Mouse (Mus musculus): Measurements from ENCODE around the gene Tmem132c. TPM values are rescaled to one million over a fixed set of nuclear protein-coding genes. Genes with fewer than 3 reads are reported as not detected.

The Tmem132c gene
- polyA plus RNA-seq, 1 experiment from 2014 or later = 1.7 TPM

DNA sequence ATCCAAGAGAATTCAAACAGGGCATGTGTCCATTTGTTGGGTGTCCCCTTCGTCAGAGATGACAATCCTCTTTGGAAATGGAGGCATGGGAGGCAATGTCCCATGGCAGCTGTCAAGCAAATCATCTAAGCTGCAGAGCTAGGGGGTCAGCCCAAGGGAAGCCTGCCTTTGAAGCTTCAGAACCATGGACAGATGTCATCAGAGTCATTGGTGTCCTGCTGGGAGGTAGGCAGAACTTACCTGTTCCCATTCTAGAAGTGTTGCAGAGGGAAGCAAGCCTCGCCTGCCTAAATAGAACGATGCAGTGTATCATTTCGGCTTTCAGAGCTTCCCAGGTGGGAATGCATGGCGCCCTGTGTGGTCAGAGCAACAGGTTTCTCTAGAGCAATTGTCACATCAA lies 230.3 kb downstream of the Tmem132c start:
- H3K4me2 ChIP-seq (replicated peaks; ENCODE audit: low read depth) = no peak overlapping the region
- no peak overlapping the region for H3K27ac ChIP-seq (replicated peaks)
- H3K27me3 ChIP-seq (ENCODE audit: control insufficient read depth, insufficient read depth, low read length) = no peaks in the 10 kb centered on the region
- DNase-seq (ENCODE audit: low spot score) (no peak), ATAC-seq (ENCODE audit: low FRiP score, low TSS enrichment) (no peak)
- no peaks in the 10 kb centered on the region for H3K4me1 ChIP-seq (replicated peaks; ENCODE audit: control insufficient read depth, insufficient read depth)
- no peak for TF ChIP-seq CTCF (IDR thresholded peaks at IDR 0.05; ENCODE audit: low read depth)
- TF ChIP-seq EP300 (optimal IDR thresholded peaks at IDR 0.05) = no peak
- WGBS = 40% methylated on average over 5 of the region's 5 CpGs
- no peaks in the 10 kb centered on the region for H3K9me3 ChIP-seq (ENCODE audit: control insufficient read depth, low read length)
- H3K36me3 ChIP-seq (ENCODE audit: control insufficient read depth, insufficient read depth, low read length) = no peaks in the 10 kb centered on the region
- no peak overlapping the region for H3K9ac ChIP-seq (ENCODE audit: low read length)
- H3K4me3 ChIP-seq (ENCODE audit: low read depth, low read length) = no peak overlapping the region

DNA sequence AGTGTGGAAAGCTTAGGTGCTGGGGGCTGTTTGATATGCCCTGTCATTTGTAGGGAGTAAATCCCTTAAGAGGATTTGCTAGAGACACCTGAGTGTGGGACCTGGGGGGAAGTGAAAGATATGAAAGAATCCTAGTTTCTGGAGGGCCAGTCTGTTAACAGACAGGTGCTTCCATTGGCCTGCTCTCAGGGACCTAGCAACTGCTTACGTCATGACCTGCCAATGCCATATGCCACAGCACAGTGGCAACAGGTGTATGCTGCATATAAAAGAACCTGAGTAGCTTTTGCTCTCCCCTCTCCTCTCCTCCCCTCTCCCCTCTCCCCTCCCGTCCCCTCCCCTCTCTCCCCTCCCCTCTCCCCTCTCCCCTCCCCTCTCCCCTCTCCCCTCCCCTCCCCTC lies 232.1 kb downstream of the Tmem132c start:
- no peak for TF ChIP-seq EP300 (optimal IDR thresholded peaks at IDR 0.05)
- no peak for TF ChIP-seq CTCF (IDR thresholded peaks at IDR 0.05; ENCODE audit: low read depth)
- DNase-seq (ENCODE audit: low spot score) (no peak), ATAC-seq (ENCODE audit: low FRiP score, low TSS enrichment) (no peak)
- H3K4me2 ChIP-seq (replicated peaks; ENCODE audit: low read depth) = no peak overlapping the region
- no peak overlapping the region for H3K9ac ChIP-seq (ENCODE audit: low read length)
- H3K36me3 ChIP-seq (ENCODE audit: control insufficient read depth, insufficient read depth, low read length) = no peaks in the 10 kb centered on the region
- no peak overlapping the region for H3K27ac ChIP-seq (replicated peaks)
- no peaks in the 10 kb centered on the region for H3K9me3 ChIP-seq (ENCODE audit: control insufficient read depth, low read length)
- no peak overlapping the region for H3K4me3 ChIP-seq (ENCODE audit: low read depth, low read length)
- WGBS = 29% methylated on average over 2 of the region's 2 CpGs
- H3K4me1 ChIP-seq (replicated peaks; ENCODE audit: control insufficient read depth, insufficient read depth) = no peaks in the 10 kb centered on the region
- no peaks in the 10 kb centered on the region for H3K27me3 ChIP-seq (ENCODE audit: control insufficient read depth, insufficient read depth, low read length)

DNA sequence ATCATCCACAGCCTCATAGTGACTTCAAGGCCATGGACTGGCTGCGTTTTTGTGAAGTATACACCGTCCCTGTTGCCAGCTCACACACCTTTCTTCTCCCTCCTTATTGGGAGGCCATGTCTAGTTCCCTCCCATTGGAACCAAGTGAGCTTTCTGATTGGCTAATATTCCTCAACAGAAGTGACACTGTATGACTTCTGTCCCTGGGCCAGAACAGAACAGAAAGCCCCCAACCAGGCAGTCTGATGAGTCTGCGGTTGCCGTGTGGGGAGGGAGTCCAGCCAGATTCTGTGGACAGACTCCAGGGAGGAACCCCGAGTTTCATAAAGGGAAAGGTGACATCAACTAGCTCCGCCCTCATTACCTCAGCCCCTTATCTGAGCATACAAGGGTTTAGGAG lies 233.2 kb downstream of the Tmem132c start:
- H3K4me1 ChIP-seq (replicated peaks; ENCODE audit: control insufficient read depth, insufficient read depth) = no peaks in the 10 kb centered on the region
- H3K9ac ChIP-seq (ENCODE audit: low read length) = no peak overlapping the region
- no peaks in the 10 kb centered on the region for H3K9me3 ChIP-seq (ENCODE audit: control insufficient read depth, low read length)
- DNase-seq (ENCODE audit: low spot score) (no peak), ATAC-seq (ENCODE audit: low FRiP score, low TSS enrichment) (no peak)
- 72% methylated on average over 6 of the region's 6 CpGs for WGBS
- H3K27ac ChIP-seq (replicated peaks) = no peak overlapping the region
- no peaks in the 10 kb centered on the region for H3K27me3 ChIP-seq (ENCODE audit: control insufficient read depth, insufficient read depth, low read length)
- no peak for TF ChIP-seq EP300 (optimal IDR thresholded peaks at IDR 0.05)
- no peak for TF ChIP-seq CTCF (IDR thresholded peaks at IDR 0.05; ENCODE audit: low read depth)
- no peaks in the 10 kb centered on the region for H3K36me3 ChIP-seq (ENCODE audit: control insufficient read depth, insufficient read depth, low read length)
- H3K4me2 ChIP-seq (replicated peaks; ENCODE audit: low read depth) = no peak overlapping the region
- no peak overlapping the region for H3K4me3 ChIP-seq (ENCODE audit: low read depth, low read length)

DNA sequence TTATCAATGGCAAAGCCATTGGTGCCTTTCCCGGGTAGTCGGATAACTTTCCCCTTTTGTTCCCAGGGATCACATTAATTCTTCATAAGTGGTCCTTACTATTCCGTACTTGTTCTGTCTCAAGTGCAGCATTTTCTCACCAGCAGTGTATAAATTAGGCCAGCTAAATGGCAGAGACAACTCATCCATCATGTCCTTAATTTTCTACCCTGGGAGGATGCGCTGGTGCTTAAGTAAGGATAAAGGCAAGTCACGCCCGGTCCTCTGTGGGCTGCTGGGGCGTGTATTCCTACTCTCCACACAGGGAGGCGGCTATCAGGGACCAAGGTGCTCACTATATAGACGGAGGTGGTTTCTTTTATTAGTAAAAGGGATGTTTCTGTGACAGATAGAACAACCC lies 236.2 kb downstream of the Tmem132c start:
- H3K4me1 ChIP-seq (replicated peaks; ENCODE audit: control insufficient read depth, insufficient read depth) = no peaks in the 10 kb centered on the region
- TF ChIP-seq CTCF (IDR thresholded peaks at IDR 0.05; ENCODE audit: low read depth) (no peak), EP300 (optimal IDR thresholded peaks at IDR 0.05) (no peak)
- no peak overlapping the region for H3K9ac ChIP-seq (ENCODE audit: low read length)
- no peak overlapping the region for H3K4me3 ChIP-seq (ENCODE audit: low read depth, low read length)
- 30% methylated on average over 9 of the region's 9 CpGs for WGBS
- H3K4me2 ChIP-seq (replicated peaks; ENCODE audit: low read depth) = no peak overlapping the region
- no peaks in the 10 kb centered on the region for H3K9me3 ChIP-seq (ENCODE audit: control insufficient read depth, low read length)
- ATAC-seq (ENCODE audit: low FRiP score, low TSS enrichment) = no peak
- H3K27ac ChIP-seq (replicated peaks) = no peak overlapping the region
- DNase-seq (ENCODE audit: low spot score) = no peak
- no peaks in the 10 kb centered on the region for H3K27me3 ChIP-seq (ENCODE audit: control insufficient read depth, insufficient read depth, low read length)
- no peaks in the 10 kb centered on the region for H3K36me3 ChIP-seq (ENCODE audit: control insufficient read depth, insufficient read depth, low read length)

DNA sequence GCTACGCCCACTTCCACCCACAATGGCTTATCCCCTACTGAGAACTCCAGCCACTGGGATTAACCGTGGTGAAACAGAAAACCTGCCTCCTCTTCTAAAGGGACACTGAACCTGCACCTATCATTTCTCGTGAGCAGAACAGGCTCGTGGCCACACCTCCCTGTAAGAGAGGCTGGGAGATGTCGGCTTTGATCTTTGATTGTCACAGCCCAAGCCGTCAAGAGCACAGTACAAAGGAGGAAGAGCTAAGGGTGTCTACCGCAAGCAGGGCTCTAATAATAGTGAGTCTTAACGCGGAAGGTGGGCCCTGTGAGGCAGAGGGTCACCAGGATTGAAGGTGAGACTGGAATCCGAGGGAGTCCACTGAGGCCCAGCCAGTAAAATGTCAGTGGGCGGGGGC lies 236.7 kb downstream of the Tmem132c start:
- H3K4me2 ChIP-seq (replicated peaks; ENCODE audit: low read depth) = no peak overlapping the region
- no peak for ATAC-seq (ENCODE audit: low FRiP score, low TSS enrichment)

DNA sequence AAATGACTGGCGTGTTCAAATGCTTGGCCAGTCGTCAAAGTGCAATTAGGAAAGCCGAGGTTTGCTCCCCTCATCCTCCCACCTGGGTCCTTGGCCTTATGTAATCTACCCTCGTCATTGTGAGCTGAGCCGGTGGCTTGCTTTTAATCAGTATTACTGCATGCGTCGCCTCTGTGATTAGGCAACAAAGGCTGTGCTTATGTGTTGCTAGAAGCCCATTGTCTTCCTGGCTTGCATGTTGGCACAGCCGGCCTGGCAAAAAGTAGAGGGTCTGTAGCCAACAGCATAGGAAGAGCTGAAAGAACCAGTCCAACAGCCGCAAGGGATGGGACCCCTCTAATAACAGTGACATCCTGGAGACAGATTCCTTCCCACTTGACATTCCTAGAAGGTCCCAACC lies 239.3 kb downstream of the Tmem132c start:
- no peak for ATAC-seq (ENCODE audit: low FRiP score, low TSS enrichment)
- Histone ChIP-seq H3K36me3 (ENCODE audit: control insufficient read depth, insufficient read depth, low read length) (no peaks in the 10 kb centered on the region), H3K4me2 (replicated peaks; ENCODE audit: low read depth) (no peak overlapping the region), H3K9ac (ENCODE audit: low read length) (no peak overlapping the region), H3K4me1 (replicated peaks; ENCODE audit: control insufficient read depth, insufficient read depth) (no peaks in the 10 kb centered on the region), H3K27me3 (ENCODE audit: control insufficient read depth, insufficient read depth, low read length) (no peaks in the 10 kb centered on the region), H3K27ac (replicated peaks) (no peak overlapping the region), H3K9me3 (ENCODE audit: control insufficient read depth, low read length) (no peaks in the 10 kb centered on the region), H3K4me3 (ENCODE audit: low read depth, low read length) (no peak overlapping the region)
- no peak for DNase-seq (ENCODE audit: low spot score)
- 76% methylated on average over 9 of the region's 9 CpGs for WGBS
- TF ChIP-seq EP300 (optimal IDR thresholded peaks at IDR 0.05) (no peak), CTCF (IDR thresholded peaks at IDR 0.05; ENCODE audit: low read depth) (no peak)

More for the DNA sequence above, 236.7 kb downstream of the Tmem132c start:
- no peak overlapping the region for H3K4me3 ChIP-seq (ENCODE audit: low read depth, low read length)
- whole genome bisulfite sequencing = 16% methylated on average over 11 of the region's 11 CpGs
- TF ChIP-seq CTCF (IDR thresholded peaks at IDR 0.05; ENCODE audit: low read depth) (no peak), EP300 (optimal IDR thresholded peaks at IDR 0.05) (no peak)
- H3K27ac ChIP-seq (replicated peaks) = no peak overlapping the region
- no peak for DNase-seq (ENCODE audit: low spot score)
- no peak overlapping the region for H3K9ac ChIP-seq (ENCODE audit: low read length)
- no peaks in the 10 kb centered on the region for H3K36me3 ChIP-seq (ENCODE audit: control insufficient read depth, insufficient read depth, low read length)
- H3K9me3 ChIP-seq (ENCODE audit: control insufficient read depth, low read length) = no peaks in the 10 kb centered on the region
- no peaks in the 10 kb centered on the region for H3K27me3 ChIP-seq (ENCODE audit: control insufficient read depth, insufficient read depth, low read length)
- H3K4me1 ChIP-seq (replicated peaks; ENCODE audit: control insufficient read depth, insufficient read depth) = no peaks in the 10 kb centered on the region

Measured in stomach, postnatal 0 days (tissue).